Mouse (Mus musculus) spleen, adult 18-20 months (tissue): ENCODE measurements around the gene Slc48a1.

ENCODE experiments used
- DNase-seq, 2 experiments: peaks; one replicate each; pipeline ENCODE4 v3.0.0; 2022; ENCODE audit warnings: mixed read lengths in 2 of 2

Gene Slc48a1

DNA sequence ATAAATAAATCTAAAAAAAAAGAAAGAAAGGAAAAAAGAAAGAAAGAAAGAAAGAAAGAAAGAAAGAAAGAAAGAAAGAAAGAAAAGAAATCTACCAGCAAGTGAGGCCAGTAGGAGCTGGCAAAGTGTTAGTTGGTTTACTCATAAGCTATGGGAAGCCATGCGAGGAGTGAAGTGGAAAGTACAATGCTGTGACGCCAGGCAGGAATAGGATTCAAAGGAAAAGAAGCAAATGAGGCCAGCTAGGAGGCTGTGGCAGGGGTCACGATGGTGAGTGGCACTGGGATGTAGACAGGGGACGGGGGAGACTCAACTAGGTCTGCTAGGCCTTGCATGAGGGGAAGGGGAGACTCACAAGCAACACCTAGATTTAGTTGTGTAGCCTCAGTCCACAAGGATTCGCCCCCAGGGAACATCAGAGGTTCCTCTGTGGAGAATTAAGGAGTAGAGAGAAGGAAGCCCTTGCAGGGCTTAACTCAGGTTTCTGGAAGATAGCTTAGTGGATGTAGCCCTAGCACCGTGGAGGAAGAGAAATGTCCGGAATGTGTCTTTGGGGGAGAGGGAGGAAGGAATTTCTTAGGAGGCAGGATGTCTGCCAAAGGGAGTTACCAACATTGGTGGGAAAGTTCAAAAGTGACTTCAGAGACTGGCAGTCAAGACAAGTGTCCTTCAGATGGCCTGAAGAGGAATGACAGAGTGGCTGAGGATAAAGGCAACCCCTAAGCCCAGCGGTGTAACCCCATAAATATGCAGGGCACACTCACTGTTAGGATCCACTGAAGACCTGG is at the start of gene Slc48a1:
TSS of gene Slc48a1 (plus strand) at position 210 of the 788 bp plus-strand sequence.
- DNase-seq: no peak

DNA sequence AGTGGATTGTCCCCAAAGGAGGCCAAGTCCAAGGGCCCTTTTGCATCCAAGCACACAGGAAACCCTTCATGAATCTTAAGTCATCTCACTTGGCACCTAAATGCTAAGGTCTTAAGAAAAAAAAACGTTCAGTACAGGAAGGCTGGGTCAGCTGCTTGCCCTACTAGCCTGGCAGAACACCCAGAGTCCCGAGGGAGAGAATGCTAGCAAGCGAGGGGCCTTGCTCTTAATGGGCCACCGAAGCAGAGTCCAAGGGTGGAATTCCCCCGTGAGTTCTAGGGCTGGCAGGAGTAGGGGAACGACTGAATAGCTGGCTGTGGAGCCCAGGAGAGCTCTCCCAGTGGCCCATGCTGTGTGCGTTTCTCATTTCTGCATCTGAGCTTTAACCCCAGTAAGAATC is 49.5 kb upstream of the Slc48a1 start:
- no peak for DNase-seq

DNA sequence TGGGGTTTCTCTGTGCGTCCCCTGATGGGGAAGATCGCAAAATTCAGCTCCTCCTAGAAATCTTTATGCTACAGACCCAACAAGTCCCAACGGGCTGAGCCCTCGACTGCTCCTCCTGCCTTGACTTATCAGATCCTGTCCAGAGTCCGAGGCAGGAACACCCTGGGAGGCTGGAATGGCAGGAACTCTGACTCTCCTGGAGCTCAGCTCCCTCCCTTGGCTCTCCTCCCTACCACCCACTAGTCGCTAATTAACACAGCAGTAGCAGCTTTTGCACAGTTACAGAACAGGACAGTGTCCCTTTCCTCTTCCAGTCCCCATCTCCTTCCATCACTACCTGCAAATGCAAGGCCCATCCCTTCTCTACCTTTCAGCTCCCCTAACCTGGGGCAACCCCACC is 48.0 kb upstream of the Slc48a1 start:
- DNase-seq: no peak

DNA sequence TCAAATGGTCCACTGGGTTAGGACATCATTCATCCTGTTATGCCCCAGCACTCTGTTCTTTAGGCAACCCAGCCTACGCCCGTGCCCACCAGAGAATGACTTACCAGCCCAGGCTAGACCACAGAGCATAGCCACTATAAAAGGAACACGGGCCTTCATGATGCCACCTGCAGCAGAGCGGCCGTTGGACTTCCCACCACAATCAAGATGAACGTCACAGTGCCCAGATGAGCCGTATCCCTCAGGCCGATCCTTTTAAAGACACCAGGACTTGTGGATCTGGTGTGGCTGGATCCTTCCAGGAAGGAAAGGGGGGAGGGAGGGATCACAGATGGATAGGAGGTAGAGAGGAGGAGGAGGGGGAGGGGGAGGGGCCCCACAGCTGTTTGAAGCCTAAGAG is 47.2 kb upstream of the Slc48a1 start, which contains the start of gene Endou:
TSS of gene Endou (minus strand) at position 229 of the 400 bp plus-strand sequence.
- DNase-seq: no peak

DNA sequence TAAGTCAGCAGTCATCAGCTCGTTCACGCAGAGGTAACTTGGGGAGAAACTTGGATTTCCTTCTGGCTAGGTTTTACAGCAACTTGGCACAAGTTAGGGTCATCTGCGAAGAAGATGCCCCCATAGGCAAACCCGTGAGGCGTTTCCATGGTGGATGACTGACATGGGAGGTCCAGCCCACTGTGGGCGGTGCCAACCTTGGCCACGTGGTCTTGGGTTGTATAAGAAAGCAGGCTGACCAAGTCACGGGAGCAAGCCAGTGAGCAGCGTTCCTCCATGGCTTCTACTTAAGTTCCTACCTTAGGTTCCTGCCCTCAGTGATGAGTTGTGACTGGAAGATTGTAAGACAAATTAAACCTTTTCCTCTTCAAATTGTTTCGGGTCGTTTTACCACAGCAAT is 46.3 kb upstream of the Slc48a1 start:
- no peak for DNase-seq

DNA sequence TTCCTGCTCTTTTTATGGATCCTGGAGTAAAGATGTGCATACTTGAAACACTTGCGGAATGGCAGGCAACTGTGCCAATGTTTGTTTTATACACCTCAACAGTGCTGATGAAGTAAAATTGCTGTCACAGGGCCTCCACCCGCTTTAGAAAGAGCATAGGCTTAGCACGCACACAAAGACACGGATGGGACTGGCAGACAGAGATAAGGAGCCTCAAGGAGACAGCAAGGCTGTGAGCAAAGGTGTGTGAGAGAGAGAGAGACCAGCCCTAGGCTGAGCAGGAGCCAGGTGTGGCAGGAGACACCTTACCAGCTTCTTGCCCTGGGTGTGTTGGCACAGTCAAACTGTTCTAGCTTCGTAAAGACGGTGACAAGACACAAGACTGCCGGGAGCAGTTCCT is 39.4 kb upstream of the Slc48a1 start:
- no peak for DNase-seq

DNA sequence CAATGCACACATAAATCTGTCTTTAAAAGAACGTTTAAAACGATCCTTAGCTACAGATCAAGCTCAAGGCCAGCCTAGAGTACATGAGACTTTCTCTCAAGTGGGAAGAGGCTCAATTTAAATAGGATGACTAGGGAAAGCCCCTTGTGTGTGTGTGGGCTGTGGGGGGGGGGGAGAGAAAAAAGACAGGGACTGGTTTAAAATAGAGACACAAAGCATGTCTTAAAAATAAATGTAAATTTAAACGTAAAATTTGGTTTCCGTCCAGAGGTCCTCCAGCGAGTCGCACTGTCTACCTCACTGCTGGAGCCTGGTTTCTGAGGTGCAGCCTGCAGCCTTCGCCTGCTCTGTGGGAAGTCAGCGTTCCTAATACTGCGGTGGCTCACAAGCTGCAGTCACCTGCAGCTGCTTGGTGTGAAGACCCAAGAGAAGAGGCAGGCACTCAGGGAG is 38.0 kb upstream of the Slc48a1 start:
- DNase-seq: no peak

DNA sequence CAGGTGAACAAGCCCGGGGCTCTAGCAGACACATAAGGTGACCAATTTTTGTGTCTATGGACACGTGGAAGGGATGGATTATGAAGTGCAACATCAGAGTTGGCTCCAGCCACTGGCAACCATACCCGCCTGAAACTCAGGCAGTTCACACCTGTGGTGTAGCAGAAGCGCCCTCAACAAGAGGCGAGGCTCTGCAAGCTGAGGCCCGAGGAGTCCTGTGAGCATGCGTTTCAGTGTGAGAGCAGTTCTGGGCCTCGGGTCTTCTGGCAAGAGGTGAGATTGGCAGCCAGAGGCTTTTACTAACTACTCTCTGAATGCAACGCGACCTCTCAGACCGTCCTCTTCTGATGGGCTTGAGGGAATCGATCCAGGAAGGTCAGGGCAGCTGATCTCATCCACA is 36.7 kb upstream of the Slc48a1 start:
- no peak for DNase-seq

DNA sequence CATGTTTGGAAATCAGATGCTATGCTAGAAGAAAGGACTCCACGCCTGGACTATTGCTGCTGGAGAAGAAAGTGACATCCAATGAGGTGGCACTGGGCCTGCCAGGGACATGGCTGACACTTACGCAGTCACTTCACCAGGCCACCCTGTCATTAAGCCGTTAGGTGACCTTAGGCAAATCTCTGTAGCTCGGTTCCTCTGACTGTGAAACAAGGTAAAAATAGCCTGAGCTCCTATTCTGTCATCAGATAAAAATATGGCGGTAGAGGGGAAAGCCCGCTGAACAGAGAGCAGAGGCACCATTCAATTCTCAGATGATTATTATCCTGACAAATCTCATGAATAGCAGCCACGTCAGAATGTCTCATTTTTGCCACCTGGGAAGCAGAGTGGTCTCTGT is 36.2 kb upstream of the Slc48a1 start:
- no peak for DNase-seq

DNA sequence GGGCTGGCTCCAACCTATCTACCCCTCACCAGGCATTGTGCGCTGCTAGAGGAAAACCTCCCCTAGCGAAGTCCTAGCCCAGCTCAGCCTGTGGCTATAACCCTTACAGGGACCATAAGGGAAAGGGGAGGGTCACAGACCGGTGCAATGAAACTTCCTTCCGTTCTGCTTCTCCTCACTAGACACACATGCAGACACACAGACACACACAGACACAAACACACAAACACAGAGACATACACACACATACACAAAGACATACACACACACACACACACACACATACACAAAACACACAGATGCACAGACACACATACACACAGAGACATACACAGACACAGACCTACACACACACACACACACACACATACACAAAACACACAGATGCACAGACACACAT is 35.7 kb upstream of the Slc48a1 start:
- DNase-seq: no peak

DNA sequence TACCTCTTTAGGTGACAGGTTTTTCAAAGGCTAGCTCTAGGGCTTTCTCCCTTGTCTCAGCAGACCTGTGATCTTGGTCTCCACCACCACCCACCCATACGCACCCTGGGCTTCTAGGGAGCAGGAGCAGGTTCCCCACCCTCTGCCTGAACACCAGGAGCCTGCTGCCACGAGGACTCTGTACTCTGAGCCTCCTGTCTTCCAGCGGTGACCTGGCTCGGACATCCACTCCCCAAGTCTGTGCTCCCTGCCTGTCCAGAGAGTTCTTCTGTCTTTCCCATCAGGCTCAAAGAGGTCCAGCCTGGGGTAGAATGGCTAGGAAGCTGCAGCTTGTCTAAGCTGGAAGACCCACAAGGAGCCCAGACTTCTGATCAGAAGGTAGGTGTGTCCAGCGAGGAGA is 35.1 kb upstream of the Slc48a1 start:
- no peak for DNase-seq

DNA sequence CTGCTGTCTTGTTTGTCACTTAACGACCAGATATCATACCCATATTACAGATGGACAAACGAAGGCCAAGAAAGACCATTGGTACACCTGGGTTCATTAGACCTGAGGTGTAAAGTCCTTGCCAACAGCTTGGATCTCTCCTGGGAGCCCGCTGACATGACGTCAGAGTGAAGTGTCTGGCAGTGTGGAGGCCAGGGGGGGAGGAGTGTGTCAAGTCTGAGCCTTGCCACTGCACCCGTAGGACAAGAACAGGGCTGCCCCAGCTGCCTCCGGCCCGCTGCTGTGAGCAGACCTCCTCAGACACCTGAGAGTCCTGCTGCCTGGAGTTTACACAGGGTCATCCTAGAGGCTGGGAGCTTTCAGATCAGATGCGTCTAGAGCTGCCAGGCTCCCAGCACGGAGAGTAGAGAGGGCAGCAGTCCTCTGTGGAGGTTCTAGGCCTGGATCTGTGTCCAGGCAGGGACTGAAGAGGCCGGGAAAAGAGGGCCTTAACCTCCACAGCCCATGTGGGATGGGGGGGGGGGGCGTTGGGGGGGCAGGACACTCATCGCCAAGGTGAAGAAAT is 34.3 kb upstream of the Slc48a1 start:
- DNase-seq: no peak

DNA sequence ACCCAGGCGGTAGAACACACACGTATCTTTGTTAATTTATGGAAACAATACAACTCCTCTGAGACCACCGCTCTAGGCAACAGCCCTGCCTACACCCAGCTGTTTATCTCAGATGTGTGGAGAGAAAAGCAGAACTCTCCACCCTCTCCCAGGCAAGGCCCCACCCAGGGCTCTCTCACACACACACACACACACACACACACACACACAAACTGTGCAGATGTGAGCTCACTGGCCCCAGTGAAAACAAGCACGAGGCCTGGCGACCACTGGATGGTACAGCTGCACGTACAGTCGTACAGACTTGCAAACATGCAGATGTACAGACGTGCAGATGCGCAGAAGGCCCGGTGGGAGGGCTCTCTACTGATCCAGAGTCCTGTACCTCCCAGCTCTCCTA is 33.4 kb upstream of the Slc48a1 start:
- peak; percentile 44 to 48 for DNase-seq

DNA sequence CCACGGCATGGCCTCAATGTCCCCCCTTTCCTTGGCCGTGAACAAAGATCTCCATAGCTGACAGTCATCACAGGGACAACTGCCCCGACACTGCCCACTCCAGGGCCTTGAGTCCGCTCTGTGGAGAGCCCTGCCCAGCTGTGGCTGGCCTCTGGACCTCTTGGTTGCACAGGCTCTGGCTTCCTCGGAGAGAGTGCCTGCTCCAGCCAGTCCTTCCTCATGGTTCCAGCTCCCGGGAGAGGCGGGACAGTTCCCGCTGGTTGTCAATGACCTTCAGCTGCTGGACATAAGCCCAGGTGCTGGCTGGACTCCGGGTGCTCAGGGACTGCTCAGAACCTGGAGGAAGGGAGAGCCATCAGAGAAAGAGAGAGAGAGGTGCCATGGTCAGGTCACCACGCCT is 33.0 kb upstream of the Slc48a1 start:
- no peak for DNase-seq

DNA sequence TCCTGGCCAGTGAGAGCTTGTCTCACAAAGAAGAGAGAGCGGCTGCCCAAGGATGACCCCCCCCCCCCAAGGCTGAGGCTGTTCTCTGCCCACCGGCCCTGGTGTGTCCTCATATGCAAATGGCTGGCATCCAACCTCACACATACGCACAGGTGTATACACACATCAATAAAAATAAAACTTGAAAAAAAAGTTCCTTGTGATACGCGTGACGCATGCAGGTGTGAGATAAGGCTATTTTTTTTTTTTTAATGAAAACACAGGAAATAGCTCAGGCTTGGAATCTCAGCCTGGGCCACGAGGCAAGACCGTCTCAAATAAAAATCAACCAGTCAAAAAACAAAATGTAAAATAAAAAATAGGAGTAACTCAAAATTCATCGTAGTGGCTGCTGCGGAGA is 32.0 kb upstream of the Slc48a1 start:
- DNase-seq: no peak

DNA sequence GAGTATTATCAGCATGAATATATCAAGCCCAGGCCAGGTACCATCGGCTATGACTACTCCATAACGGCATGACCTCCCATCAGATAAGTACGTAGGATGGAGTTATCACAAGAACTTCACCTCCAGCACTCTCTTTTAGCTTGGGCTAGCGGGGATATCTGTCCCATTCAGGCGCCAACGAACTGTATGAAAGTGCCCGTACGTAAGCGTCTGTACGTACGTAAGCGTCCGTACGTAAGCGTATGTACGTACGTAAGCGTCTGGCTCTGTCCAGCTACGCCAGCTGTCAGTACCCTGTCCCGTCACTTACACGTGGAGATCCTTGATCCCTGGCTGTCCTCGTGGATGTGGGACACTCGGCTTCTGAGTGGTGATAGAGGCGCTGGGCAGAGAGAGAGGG is 31.6 kb upstream of the Slc48a1 start:
- no peak for DNase-seq

DNA sequence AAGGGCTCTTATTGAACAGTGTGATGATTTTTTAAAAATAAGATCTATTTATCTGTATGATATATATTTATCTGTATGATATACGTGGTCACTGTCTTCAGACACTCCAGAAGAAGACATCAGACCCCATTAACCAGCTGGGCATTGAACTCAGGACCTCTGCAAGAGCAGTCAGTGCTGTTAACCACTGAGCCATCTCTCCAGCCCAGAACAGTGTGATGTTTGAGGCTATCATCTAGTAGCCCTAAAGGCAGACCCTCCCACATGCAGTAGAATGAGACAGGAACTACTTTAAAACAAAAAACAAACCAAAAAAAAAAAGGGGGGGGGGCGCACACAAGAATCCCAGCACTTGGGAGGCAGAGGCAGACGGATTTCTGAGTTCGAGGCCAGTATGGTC is 30.8 kb upstream of the Slc48a1 start:
- no peak for DNase-seq

DNA sequence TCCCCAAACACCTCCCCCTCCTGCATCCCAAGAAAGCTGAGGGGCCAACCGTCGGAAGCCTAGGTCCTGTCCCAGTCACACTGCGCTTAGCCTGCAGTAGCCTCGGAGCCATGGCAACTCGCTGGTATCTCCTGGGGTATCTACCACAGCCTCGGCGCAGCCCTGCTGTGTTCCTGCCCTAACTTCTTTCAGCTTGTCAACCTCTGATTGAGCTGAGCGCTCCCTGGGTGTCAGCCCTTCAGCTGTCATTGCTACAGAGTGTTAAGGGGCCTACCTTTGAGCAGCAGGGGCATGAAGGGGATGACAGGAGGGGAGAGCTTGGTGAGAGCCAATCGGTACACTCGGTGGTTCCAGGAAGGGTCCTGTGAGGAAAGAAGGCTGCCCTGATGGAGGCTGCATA is 30.0 kb upstream of the Slc48a1 start:
- DNase-seq: no peak

DNA sequence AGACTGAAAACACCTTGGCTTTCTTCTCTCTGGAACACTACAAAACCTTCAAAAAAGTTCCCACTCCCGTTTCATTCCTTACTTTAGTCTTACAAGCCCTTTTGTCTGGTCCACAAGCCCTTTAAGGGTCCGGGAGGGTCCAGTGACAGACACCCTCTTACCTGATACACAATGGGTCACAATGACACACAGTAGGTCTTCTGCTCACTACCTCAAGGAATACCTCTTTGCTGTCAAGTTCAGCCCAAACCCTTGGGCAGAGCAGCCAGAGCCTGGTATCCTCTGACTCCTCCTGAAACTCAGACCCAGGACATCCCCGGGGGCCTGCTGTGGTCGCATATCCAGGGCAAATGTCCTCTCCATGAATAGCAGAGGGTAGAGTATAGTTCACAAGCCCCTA is 29.4 kb upstream of the Slc48a1 start:
- DNase-seq: no peak

DNA sequence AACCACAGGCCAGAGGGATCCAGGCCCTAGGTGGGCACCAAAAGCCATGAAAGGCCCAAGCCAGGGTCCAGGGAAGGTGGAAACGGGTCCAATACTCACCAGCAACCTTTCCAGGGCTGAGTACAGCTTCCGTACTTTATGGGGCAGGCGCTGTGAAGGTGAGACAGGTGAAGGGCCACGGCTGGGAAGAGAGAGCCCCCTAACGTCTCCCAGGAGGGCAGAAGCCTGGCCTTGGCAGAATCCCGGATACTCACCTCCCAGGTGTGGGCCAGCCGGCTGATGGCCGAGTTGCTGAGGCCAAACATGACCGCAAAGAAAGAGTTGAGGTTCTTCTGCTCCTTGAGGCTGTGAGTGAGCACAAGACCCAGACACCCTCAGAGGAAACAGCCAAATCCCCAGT is 28.9 kb upstream of the Slc48a1 start:
- DNase-seq: no peak

DNA sequence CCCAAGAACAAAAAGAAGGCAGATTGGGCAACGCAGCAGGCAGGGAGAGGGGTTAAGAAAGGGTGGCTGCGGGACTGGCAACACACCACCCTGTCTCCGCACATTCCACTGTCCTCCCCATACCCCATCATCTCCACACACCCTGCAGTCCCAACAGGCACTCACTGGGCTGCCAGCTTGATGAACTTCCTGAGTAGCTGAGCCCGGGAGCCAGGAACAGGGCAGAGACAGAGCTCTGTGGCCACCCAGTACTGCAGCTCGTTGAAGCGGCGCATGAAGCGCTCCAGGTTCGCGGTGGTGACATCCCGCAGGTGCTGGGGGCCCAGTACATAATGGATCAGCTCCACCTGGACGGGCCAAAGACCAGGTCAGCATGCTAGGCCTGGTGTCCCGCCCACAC is 28.5 kb upstream of the Slc48a1 start:
- no peak for DNase-seq

DNA sequence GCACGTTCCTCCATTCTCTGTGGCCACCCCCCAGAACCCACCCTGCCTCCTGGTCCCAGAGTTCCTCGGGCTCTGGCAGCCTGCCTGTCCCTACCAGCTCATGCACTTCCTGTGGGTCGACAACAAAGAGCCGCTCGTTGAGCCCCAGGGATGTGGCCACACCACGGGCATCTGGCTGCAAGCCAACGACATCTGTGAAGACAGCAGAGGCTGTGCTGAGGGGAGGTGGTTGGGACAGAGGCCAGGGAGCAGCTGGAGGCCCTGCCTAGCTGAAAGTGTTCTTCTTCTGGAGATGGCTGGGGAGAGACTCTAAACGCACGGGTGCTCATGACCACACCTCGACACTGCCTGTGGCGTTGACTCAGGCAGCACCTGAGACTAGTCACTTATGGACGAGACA is 27.6 kb upstream of the Slc48a1 start:
- peak; percentile 45 to 50 for DNase-seq

DNA sequence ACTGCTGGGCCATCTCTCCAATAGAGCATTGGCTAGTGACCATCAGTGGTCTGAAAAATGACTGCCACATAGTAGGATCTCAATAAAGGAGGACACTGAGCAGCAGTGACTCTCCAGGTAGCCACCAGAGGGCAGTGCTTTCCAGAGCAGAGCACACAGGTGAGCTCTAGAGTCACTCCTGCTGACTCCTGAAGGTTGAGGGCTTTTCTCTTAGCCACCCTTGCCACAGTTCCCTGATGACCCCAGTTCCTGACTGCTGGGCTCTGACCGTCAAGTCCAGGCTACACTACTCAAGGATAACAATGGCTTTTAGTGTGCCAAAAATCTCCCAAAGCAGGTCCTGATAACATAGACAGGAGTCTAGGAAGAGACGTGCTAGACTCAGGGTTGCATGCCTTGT is 26.6 kb upstream of the Slc48a1 start:
- peak in 1 of 2 experiments; percentile 49 for DNase-seq

DNA sequence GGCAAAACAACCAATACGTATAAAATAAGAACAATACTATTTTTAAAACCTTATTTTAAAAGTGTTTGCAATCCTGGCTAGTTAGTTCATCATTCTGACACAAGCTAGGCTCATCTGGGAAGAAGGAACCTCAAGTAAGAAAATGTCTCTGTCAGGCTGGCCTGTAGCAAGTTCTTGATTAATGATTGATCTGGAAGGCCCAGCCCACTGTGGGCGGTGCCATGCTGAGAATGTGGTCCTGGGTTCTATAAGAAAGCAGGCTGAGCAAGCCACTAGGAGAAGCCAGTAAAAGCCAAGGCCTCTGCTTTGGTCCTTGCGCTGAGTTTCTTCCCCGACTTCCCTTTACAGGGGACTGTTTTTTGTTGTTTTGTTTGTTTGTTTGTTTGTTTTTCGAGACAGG is 25.8 kb upstream of the Slc48a1 start:
- DNase-seq: no peak

DNA sequence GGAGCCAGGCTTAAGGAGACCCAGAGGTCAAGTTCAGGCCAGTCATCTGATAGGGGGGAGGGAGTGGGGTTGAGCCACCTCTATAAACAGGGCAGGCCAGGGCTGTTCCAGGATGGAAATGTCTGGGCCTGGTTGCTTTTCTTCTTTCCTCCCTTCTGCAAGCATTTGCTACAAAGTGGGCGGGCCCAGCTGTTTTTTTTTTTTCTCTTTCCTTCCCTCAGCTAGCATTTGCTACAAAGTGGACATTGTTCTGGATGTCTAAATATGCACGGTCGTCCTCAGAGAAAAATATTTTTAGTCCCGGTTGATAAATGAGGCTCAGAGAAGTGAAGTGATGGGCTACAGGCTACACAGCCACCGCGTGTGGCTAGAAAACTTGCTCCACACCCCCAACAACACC is 23.8 kb upstream of the Slc48a1 start:
- DNase-seq: no peak
